Mouse (Mus musculus) kidney, postnatal 14 days (tissue): Measurements from ENCODE around the gene Zfyve28.

Experiments used
- DNase-seq: peaks from one replicate; pipeline ENCODE4 v3.0.0; 2022; ENCODE audit warnings: mixed read lengths

Zfyve28 gene

GRCm38 (mm10) chr5:34174021-34174420 lies 114.2 kb downstream of the Zfyve28 start:
- DNase-seq = no peak

- DNase-seq = peak; percentile 61
These were observed 117.5 kb downstream of the Zfyve28 start for GRCm38 (mm10) chr5:34170726-34171125.

GRCm38 (mm10) chr5:34169954-34170353 lies 118.3 kb downstream of the Zfyve28 start:
- DNase-seq = no peak

GRCm38 (mm10) chr5:34168950-34169891 lies 119.0 kb downstream of the Zfyve28 start, which contains the start of the genes Poln and Haus3:
Poln (minus strand) TSS chr5:34169448.
Haus3 (minus strand) TSS chr5:34169527.
- DNase-seq = peak; percentile 98

- no peak for DNase-seq
These were observed 120.4 kb downstream of the Zfyve28 start for GRCm38 (mm10) chr5:34167857-34168256.

GRCm38 (mm10) chr5:34165793-34166192 lies 122.5 kb downstream of the Zfyve28 start:
- no peak for DNase-seq

GRCm38 (mm10) chr5:34148476-34148875 lies 139.8 kb downstream of the Zfyve28 start:
- DNase-seq = no peak

- no peak for DNase-seq
These were observed 140.7 kb downstream of the Zfyve28 start for GRCm38 (mm10) chr5:34147554-34147953.
